Mouse (Mus musculus) CH12F3 (cell line): ENCODE results near the gene Dmrtc2.
"Not testable (repeated sequence)": the region's sequence is repeated elsewhere in the genome, so short reads cannot be mapped to it uniquely, and the experiment has no call there.

ENCODE experiments used
- in situ Hi-C: fragments of 300-500 bp; cut with MboI; formaldehyde crosslinking; loops from 2 replicates; pipeline ENCODE4 v1.14.3; 2020; ENCODE audit warnings: low sequenced_read_pairs

Dmrtc2 gene

GRCm38 (mm10) chr7:24862853-24863252 is 7.0 kb upstream of the Dmrtc2 start:
- in situ Hi-C loops = no loop called here

GRCm38 (mm10) chr7:24864156-24864555 is 5.7 kb upstream of the Dmrtc2 start:
- in situ Hi-C loops = no loop called here

- in situ Hi-C loops = no loop called here
These were observed 777 bp upstream of the Dmrtc2 start for GRCm38 (mm10) chr7:24869080-24869479.

GRCm38 (mm10) chr7:24877588-24877987 is 7.7 kb downstream of the Dmrtc2 start:
- in situ Hi-C loops = no loop called here

GRCm38 (mm10) chr7:24879620-24880019 is 9.8 kb downstream of the Dmrtc2 start:
- in situ Hi-C loops = no loop called here

- in situ Hi-C loops = no loop called here
These were observed 12.8 kb downstream of the Dmrtc2 start for GRCm38 (mm10) chr7:24882416-24883199.

GRCm38 (mm10) chr7:24883896-24884692 is 14.2 kb downstream of the Dmrtc2 start, which contains the start of gene Rps19:
Rps19 (plus strand) TSS chr7:24884371.
- in situ Hi-C loops = no loop called here

- in situ Hi-C loops = no loop called here
These were observed 14.9 kb downstream of the Dmrtc2 start for GRCm38 (mm10) chr7:24884693-24885291.

GRCm38 (mm10) chr7:24885468-24886307 is 15.8 kb downstream of the Dmrtc2 start:
- in situ Hi-C loops = no loop called here

- in situ Hi-C loops = no loop called here
These were observed 16.4 kb downstream of the Dmrtc2 start for GRCm38 (mm10) chr7:24886308-24886633.

GRCm38 (mm10) chr7:24887096-24887495 is 17.2 kb downstream of the Dmrtc2 start:
- in situ Hi-C loops = no loop called here

GRCm38 (mm10) chr7:24889431-24890220 is 19.8 kb downstream of the Dmrtc2 start:
- in situ Hi-C loops = no loop called here

GRCm38 (mm10) chr7:24890281-24891216 is 20.7 kb downstream of the Dmrtc2 start:
- in situ Hi-C loops = no loop called here

- in situ Hi-C loops = no loop called here
These were observed 21.6 kb downstream of the Dmrtc2 start for GRCm38 (mm10) chr7:24891241-24892124.

- in situ Hi-C loops = no loop called here
These were observed 22.3 kb downstream of the Dmrtc2 start for GRCm38 (mm10) chr7:24892125-24892583.

GRCm38 (mm10) chr7:24895749-24896148 is 25.9 kb downstream of the Dmrtc2 start:
- in situ Hi-C loops = not testable (repeated sequence)

- in situ Hi-C loops = no loop called here
These were observed 26.4 kb downstream of the Dmrtc2 start for GRCm38 (mm10) chr7:24896269-24896668.

GRCm38 (mm10) chr7:24897224-24897623 is 27.4 kb downstream of the Dmrtc2 start, which contains the start of gene Cd79a:
Cd79a (plus strand) TSS chr7:24897381.
- in situ Hi-C loops = no loop called here
